Mouse (Mus musculus): ENCODE measurements around the gene Spred3. TPM values are rescaled to one million over a fixed set of nuclear protein-coding genes. Genes with fewer than 3 reads are reported as not detected.

The Spred3 gene
- polyA plus RNA-seq, 1 experiment from 2014 or later, result 2.0 TPM

DNA sequence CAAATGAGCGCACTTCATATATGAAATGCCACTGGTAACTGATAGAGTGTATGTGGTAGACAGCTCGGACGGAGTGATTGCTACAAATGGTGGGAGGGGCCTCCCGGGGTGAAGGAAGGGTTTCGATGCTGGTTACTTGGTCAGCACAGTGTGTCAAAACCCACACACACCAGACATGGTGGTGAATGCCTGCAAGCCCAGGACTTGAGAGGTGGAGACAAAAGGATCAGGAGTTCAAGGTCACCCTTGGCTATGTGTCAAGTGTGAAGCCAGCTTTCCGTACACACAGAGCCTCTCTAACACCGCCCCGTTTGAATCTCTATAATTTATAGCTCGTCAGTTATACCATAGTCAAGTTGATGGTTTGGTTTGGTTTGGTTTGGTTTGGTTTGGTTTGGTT, 47.4 kb downstream of the Spred3 start:
- H3K4me2 ChIP-seq (ENCODE audit: low read depth, low read length), result no peak overlapping the region
- ATAC-seq (replicated peaks; ENCODE audit: extremely low read depth, insufficient read depth, low FRiP score), result no peak
- WGBS, result 86% methylated on average over 9 of the region's 9 CpGs
- no peak overlapping the region for H3K4me3 ChIP-seq (ENCODE audit: low read length)
- no peaks in the 10 kb centered on the region for H3K9me3 ChIP-seq (replicated peaks; ENCODE audit: control insufficient read depth, low read length)
- no peaks in the 10 kb centered on the region for H3K36me3 ChIP-seq (ENCODE audit: control insufficient read depth, insufficient read depth)
- H3K27me3 ChIP-seq (ENCODE audit: control insufficient read depth, insufficient read depth, low read length), result peaks cover 8% of the 10 kb centered on the region; the same call in 1 of the 2 replicates
- H3K4me1 ChIP-seq (ENCODE audit: control insufficient read depth, insufficient read depth, low read length), result peaks cover 6% of the 10 kb centered on the region; the same call in 1 of the 2 replicates
- no peak overlapping the region for H3K27ac ChIP-seq (ENCODE audit: low read length)
- no peak overlapping the region for H3K9ac ChIP-seq (ENCODE audit: low read length)

DNA sequence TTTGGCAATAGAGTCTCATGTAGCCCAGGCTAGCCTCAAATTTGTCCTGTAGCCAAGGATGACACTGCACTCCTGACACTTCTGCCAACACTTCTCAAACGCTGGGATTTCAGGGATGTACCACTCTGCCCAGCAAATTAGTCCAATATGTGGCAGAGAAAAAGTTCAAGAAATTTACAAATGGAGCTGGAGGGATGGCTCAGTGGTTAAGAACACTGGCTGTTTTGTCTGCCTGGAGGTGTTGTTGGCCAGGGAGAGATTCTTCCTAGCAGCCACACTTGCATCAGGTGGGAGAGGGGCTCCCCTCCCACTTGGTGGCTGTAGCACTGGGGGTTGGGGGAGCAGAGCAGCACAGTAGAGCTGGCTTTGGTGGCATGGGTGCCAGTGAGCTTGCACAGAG, 50.7 kb downstream of the Spred3 start:
- Histone ChIP-seq H3K36me3 (ENCODE audit: control insufficient read depth, insufficient read depth) (no peaks in the 10 kb centered on the region), H3K27ac (ENCODE audit: low read length) (no peak overlapping the region), H3K4me3 (ENCODE audit: low read length) (no peak overlapping the region), H3K27me3 (ENCODE audit: control insufficient read depth, insufficient read depth, low read length) (peaks cover 9% of the 10 kb centered on the region; the same call in 1 of the 2 replicates), H3K9ac (ENCODE audit: low read length) (no peak overlapping the region), H3K4me2 (ENCODE audit: low read depth, low read length) (no peak overlapping the region), H3K9me3 (replicated peaks; ENCODE audit: control insufficient read depth, low read length) (no peaks in the 10 kb centered on the region), H3K4me1 (ENCODE audit: control insufficient read depth, insufficient read depth, low read length) (0 out of 2 replicates have a peak, but pooled peaks cover 2% of the 10 kb centered on the region)
- ATAC-seq (replicated peaks; ENCODE audit: extremely low read depth, insufficient read depth, low FRiP score), result no peak
- WGBS, result 68% methylated on average over 1 of the region's 1 CpGs

- Histone ChIP-seq H3K27ac (ENCODE audit: low read length) (no peak overlapping the region), H3K4me2 (ENCODE audit: low read depth, low read length) (no peak overlapping the region), H3K4me1 (ENCODE audit: control insufficient read depth, insufficient read depth, low read length) (no peaks in the 10 kb centered on the region), H3K27me3 (ENCODE audit: control insufficient read depth, insufficient read depth, low read length) (0 out of 2 replicates have a peak, but pooled peaks cover 4% of the 10 kb centered on the region), H3K9me3 (replicated peaks; ENCODE audit: control insufficient read depth, low read length) (no peaks in the 10 kb centered on the region), H3K9ac (ENCODE audit: low read length) (no peak overlapping the region), H3K36me3 (ENCODE audit: control insufficient read depth, insufficient read depth) (no peaks in the 10 kb centered on the region), H3K4me3 (ENCODE audit: low read length) (no peak overlapping the region)
- no peak for ATAC-seq (replicated peaks; ENCODE audit: extremely low read depth, insufficient read depth, low FRiP score)
- WGBS, result 18% methylated on average over 18 of the region's 18 CpGs
These were observed 51.9 kb downstream of the Spred3 start for GRCm38 (mm10) chr7:29118142-29118851.

DNA sequence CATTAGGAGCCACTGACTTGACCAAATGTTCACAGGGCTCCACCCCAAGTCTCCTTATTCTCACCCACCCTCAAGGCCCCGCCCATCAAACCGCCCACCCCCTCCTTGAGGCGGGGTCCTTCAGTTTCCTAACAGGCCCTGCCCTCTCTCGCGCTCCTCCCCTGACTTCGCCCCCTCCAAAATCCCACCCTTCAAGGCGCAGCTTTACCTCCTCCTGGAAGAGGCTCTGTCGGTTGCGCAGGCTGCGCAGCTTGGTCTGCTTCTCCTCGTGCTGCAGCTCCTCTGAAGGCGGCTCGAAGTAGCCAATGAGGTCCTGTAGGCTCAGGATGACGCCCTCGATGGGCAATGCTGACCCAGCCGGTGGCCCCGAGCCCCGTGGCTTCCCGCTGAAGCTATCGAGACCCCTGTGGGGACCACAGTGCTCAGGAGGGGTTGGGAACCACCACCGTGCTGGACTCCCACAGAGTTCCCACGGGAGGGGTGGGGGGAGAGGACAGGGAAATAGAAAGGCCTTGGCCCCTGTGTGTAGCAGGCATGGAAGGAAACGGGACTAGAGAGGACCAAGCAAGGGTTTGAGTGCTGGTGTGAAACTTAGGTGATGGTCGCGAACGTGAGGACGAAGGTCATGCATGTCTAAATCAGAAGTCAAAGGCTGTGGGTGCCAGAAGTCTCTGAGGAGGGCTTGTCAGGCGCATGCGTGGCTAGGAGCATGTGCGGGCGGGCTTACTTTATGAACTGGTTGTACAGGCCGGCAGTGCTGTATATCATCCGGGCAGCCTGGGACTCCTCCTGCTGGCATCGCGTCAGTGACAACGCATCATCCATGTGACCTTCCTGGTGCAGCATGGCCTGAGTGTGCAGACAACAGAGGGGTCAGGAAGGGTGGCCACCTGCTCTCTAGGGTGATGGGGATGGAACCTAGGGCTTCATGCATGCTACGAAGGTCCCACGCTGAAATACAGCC, 60.9 kb downstream of the Spred3 start:
- H3K9ac ChIP-seq (ENCODE audit: low read length), result no peak overlapping the region
- no peaks in the 10 kb centered on the region for H3K27me3 ChIP-seq (ENCODE audit: control insufficient read depth, insufficient read depth, low read length)
- no peaks in the 10 kb centered on the region for H3K9me3 ChIP-seq (replicated peaks; ENCODE audit: control insufficient read depth, low read length)
- no peaks in the 10 kb centered on the region for H3K36me3 ChIP-seq (ENCODE audit: control insufficient read depth, insufficient read depth)
- no peaks in the 10 kb centered on the region for H3K4me1 ChIP-seq (ENCODE audit: control insufficient read depth, insufficient read depth, low read length)
- H3K4me2 ChIP-seq (ENCODE audit: low read depth, low read length), result peak overlapping the region; percentile 46
- peak overlapping the region; percentile 17; the same call in 1 of the 2 replicates for H3K4me3 ChIP-seq (ENCODE audit: low read length)
- WGBS, result 28% methylated on average over 38 of the region's 38 CpGs
- no peak for ATAC-seq (replicated peaks; ENCODE audit: extremely low read depth, insufficient read depth, low FRiP score)
- H3K27ac ChIP-seq (ENCODE audit: low read length), result no peak overlapping the region

Other genes with a start within 250 kb of the Spred3 start
- 260 and 301 TPM in 2 replicates for gene Actn4, start 208.1 kb downstream of the Spred3 start, polyA plus RNA-seq (2015; fragmentation: Nextera tagmentation; extraction: Ambion mirVana)
- 262 and 283 TPM in 2 replicates for gene Eif3k, start 188.5 kb downstream of the Spred3 start, polyA plus RNA-seq (2015; fragmentation: Nextera tagmentation; extraction: Ambion mirVana)
- 6.0 and 12.2 TPM in 2 replicates for gene Map4k1, start 188.4 kb downstream of the Spred3 start, polyA plus RNA-seq (2015; fragmentation: Nextera tagmentation; extraction: Ambion mirVana)
- gene Ryr1, start 45.2 kb downstream of the Spred3 start, polyA plus RNA-seq (2015; fragmentation: Nextera tagmentation; extraction: Ambion mirVana), result 0.22 and 0.29 TPM in 2 replicates
- gene Rasgrp4, start 35.6 kb downstream of the Spred3 start, polyA plus RNA-seq (2015; fragmentation: Nextera tagmentation; extraction: Ambion mirVana), result 0.38 and 0.81 TPM in 2 replicates
- gene Fam98c, start 14.2 kb downstream of the Spred3 start, polyA plus RNA-seq (2015; fragmentation: Nextera tagmentation; extraction: Ambion mirVana), result 17.3 and 18.8 TPM in 2 replicates
- gene Ggn, start 201 bp downstream of the Spred3 start, polyA plus RNA-seq (2015; fragmentation: Nextera tagmentation; extraction: Ambion mirVana), result 0.14 and 0.59 TPM in 2 replicates
- gene Psmd8, start 10.3 kb upstream of the Spred3 start, polyA plus RNA-seq (2015; fragmentation: Nextera tagmentation; extraction: Ambion mirVana), result 218 and 225 TPM in 2 replicates
- gene Catsperg1, start 43.6 kb upstream of the Spred3 start, polyA plus RNA-seq (2015; fragmentation: Nextera tagmentation; extraction: Ambion mirVana), result 0.09 and 0.45 TPM in 2 replicates
- 2.1 TPM in 2 replicates for gene Kcnk6, start 62.1 kb upstream of the Spred3 start, polyA plus RNA-seq (2015; fragmentation: Nextera tagmentation; extraction: Ambion mirVana)
- gene Yif1b, start 67.9 kb upstream of the Spred3 start, polyA plus RNA-seq (2015; fragmentation: Nextera tagmentation; extraction: Ambion mirVana), result 116 and 125 TPM in 2 replicates
- gene 2200002D01Rik, start 78.1 kb upstream of the Spred3 start, polyA plus RNA-seq (2015; fragmentation: Nextera tagmentation; extraction: Ambion mirVana), result 7.6 and 10.3 TPM in 2 replicates
- gene Spint2, start 111.5 kb upstream of the Spred3 start, polyA plus RNA-seq (2015; fragmentation: Nextera tagmentation; extraction: Ambion mirVana), result 114 and 116 TPM in 2 replicates
- gene Ppp1r14a, start 118.9 kb upstream of the Spred3 start, polyA plus RNA-seq (2015; fragmentation: Nextera tagmentation; extraction: Ambion mirVana), result 14.2 and 25.4 TPM in 2 replicates
- 2.0 and 3.0 TPM in 2 replicates for gene Dpf1, start 133.5 kb upstream of the Spred3 start, polyA plus RNA-seq (2015; fragmentation: Nextera tagmentation; extraction: Ambion mirVana)